Mouse (Mus musculus): ENCODE measurements around the gene Nedd9. TPM values are rescaled to one million over a fixed set of nuclear protein-coding genes. Genes with fewer than 3 reads are reported as not detected.
"Not testable (repeated sequence)": the region's sequence is repeated elsewhere in the genome, so short reads cannot be mapped to it uniquely, and the experiment has no call there.

Gene Nedd9
- total RNA-seq, 2 experiments from 2014 or later, result 8.7 to 19.7 TPM

DNA sequence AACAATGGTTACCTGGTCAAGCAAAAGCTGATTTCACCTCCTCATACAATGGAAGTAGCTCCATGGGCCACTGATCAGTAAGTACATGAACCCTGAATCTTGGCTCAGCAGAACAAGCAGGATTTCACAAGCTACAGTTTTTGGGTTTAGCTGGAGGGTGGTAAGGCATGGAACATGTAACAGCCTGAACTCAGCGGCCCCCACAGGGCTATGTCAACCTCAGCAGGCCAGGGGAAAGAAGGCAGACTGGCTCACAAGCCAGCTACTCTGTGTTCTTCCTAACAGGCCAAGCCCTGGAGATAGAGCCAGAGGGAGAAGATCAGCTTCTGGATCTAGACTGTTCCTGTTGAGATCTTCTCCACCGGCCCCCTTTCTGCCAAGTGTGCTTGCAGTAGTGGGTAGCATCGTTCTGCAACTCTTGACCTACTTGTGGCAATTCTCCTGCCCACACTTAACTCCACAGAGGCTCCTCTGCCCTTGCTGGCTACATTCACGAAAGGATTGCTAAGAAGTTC is 107.2 kb downstream of the Nedd9 start:
- no peak for ATAC-seq (replicated peaks; ENCODE audit: low FRiP score, poor library complexity, severe bottlenecking)

DNA sequence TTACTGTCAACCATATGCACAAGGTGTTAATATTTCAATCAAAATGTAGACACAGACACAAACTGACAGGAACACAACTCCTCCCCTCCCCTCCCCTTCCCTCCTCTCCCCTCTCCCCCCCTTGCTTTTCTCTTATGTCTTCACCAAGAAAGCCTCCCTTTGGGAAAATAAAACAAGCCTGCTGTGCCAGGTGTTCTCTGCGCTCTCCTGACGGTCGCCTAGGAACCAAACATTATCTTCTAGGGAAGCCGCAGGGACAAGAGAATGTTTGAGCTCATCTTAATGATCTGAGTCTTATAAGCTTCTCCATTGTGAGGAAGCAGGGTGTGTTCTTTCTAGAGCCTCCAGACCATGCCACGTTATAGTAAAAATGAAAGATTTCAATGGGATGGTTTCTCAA is 108.7 kb downstream of the Nedd9 start:
- ATAC-seq (replicated peaks; ENCODE audit: low FRiP score, poor library complexity, severe bottlenecking), result no peak

DNA sequence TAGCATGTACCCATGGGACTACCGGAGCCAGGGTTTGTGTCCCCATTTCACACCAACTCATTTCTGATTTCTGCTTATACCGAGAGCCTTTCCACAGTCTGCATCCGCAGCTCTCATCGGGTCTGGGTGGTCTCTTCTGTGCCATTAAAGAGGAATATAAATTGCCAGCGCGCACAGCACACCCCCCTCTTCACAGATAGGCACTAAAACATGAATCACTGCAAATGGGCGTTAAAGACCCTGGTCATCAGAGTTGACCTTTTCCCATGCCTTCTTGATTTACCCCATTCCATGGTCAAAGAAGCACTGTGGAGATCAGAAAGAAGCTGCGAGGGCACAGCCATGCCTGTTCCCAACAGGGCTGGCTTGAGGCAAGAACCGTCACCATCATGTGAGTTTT is 109.3 kb downstream of the Nedd9 start:
- no peak for ATAC-seq (replicated peaks; ENCODE audit: low FRiP score, poor library complexity, severe bottlenecking)

DNA sequence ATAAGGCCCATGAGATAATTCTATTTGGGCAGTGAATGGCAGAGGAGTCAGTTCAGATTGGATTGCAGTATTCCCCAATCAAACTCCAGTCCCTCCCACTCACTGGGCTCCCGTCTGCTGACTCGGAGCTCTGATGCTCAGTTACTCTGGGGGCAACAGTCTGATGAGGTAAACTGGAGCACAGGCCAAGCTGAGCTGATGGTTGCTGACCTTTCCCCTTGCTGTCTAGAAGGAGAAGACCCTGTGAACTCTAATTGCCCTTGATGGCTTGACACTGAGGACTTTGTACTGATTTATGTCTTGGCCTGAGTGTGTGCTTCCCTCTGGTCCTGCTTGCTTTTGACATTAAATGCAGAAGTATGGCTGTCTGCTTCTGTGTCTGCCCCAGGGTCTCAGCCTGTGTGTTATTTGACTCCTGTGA is 110.1 kb downstream of the Nedd9 start:
- no peak for ATAC-seq (replicated peaks; ENCODE audit: low FRiP score, poor library complexity, severe bottlenecking)

DNA sequence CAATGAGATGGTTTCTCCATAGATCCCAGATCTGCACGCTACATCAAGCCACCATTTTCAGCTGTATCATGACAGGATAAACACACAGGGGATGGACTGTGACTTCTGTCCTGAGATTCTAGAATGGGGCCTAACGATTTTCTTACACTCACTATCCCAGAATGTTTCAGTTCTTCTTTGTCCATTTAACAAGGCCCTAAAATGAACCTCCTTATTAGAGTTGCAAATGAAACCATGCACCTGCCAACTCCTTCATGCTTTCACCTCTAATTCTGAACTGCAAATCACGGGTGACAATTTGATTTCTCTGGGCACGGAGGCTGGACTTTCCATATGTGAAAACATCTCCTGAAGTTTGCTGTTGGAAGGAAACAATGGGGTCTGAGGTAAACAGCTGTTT is 111.1 kb downstream of the Nedd9 start:
- ATAC-seq (replicated peaks; ENCODE audit: low FRiP score, poor library complexity, severe bottlenecking), result no peak

DNA sequence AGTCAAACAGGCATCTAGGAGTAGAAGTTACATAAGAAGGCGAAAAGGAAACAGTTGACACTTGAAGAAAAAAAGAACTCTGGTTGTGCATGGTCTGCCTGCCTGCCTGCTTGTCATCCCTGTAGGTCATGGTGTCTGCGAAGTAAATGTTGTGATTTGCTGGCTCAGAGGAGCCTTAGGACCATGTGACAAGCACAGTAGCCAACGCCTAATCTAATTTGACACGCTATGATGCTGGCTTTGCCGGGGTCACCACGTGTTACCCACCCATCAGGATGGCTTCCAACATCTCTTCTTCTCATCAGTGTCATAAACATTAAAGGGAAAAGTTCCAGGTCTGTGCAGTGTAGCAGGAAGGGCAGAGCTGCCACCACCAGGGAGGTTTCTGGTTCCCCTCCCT is 111.5 kb downstream of the Nedd9 start:
- ATAC-seq (replicated peaks; ENCODE audit: low FRiP score, poor library complexity, severe bottlenecking), result no peak

DNA sequence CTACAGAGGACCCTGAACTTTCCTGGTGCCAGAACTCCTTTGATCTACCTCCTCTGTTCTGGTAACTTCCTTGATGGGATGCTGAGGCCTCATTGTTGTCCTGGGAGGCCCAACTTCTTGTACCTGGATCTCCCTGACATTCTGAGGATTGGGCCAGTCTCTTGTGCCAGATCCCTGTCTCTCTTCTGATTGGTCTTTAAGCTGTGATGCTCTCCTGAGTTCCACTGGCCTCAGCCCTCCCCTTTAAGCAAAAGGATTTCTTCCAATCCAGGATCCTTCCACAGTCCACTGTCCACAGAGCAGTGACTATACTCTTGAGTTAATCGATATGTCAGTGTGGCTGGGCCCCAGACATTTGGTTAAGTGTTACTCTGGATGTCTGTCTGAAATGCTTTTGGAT is 112.3 kb downstream of the Nedd9 start:
- ATAC-seq (replicated peaks; ENCODE audit: low FRiP score, poor library complexity, severe bottlenecking), result no peak

DNA sequence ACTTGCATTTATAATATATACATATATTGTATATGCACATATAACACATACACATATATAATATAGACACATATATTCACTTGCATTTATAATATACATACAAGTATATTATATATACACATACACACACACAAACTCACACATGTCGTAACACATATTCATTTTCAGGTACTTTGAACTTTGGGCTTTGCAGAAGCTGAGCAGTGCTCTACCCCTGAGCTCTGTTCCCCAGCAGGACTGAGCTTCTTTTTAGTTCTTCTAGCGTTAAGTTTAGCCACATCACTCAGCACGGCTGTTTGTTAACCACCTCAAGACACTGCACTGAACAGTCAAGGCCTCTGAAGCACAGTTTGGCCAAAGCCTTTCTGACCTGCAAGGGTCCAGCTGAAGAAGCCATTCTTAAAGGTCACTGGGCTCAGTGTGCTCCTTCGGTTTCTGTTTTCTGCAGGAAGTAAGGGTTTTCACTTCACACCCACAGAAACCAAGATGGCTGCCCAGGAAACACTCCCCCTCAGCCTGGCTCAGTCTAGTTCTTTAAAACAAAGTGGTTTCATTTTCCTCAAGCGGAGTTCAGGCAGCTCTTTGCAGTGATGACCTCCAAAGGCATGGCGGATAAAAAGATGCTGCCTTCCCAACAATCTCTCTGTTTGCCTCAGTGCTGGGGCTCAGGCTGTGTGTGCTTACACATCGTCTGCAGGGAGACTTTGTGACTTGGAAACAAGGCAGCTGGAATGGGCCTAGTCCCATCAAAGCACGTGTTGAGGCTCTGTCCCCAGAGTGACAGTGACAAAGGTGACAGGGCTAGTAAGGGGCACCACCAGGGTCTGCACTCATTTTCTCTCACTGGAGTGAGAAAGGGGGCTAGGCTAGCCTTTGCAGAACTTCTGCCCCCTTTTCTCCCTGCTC is 114.4 kb downstream of the Nedd9 start:
- no peak for ATAC-seq (replicated peaks; ENCODE audit: low FRiP score, poor library complexity, severe bottlenecking)

DNA sequence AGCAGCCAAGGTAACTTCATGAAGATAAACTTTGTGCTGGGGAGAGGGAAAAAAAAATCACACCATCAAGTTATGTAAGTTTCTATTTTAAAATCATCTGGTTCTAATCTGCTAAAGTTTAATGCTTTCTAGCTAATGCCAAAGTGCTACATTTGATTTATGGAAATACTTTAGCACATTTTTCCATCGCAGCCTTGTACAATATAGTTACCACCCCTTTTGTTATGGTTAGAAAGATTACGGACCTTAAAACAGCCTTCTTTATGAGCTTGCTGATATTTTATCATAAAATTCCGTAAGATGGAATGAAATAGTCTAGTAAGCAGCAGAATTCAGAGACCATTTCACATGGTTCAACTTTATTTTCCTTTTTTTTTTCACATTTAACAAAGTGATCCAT is 115.6 kb downstream of the Nedd9 start:
- ATAC-seq (replicated peaks; ENCODE audit: low FRiP score, poor library complexity, severe bottlenecking), result no peak

DNA sequence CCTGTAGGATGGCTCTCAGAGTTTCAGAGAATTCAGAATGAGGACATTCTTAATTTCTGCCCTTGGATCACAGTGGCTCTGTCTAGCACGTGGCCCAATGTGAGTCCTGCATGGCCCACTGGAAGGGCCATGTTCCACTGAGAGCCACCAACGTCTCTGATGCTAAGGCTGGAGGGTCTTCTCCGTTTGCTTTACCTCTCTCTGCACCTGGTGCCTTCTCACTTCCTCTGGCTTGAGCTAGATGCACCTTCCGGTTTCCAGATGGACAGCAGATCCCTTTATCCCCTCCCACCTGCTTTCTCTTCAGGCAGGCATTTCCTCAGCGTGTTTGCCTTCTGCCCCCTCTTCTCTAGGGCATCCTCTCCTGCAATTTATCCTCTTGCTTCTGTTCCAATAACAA is 118.5 kb downstream of the Nedd9 start:
- no peak for ATAC-seq (replicated peaks; ENCODE audit: low FRiP score, poor library complexity, severe bottlenecking)

DNA sequence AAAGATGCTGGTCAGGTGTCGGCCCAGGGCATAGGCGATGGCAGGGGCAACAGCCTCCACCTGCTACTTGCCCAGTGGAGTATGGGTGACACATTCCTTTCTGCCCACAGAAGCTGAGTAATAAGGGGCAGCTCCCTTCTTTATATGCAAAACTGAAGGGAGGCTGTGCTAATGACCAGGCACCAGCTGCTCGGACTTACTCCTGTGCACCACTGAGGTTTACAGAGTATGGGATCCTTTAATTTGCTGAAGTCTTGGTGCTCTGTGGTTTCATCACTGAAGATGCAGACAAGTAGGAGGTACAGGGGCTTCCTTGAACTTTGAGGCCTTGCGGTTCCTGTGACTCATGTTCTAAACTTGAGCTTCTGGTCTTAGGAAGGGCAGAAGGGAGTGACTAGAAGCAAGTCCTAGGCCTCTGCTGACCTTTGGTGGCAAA is 120.0 kb downstream of the Nedd9 start:
- no peak for ATAC-seq (replicated peaks; ENCODE audit: low FRiP score, poor library complexity, severe bottlenecking)

DNA sequence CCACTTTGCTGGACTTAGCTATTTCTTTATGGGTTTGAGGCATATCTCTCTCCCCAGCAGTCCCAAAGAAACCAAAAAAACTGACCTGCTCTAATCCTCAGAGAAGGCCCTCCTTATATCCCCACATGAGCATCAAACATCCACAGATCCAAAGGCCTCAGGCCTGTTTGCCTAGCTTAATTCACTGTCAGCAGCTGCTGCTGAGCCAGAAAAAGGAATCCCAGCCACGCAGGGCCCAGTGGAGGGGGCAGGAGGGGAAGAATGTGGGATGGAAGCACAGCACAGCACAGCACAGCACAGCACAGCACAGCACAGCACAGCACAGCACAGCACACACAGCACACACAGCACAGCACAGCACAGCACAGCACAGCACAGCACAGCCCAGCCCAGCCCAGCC is 120.6 kb downstream of the Nedd9 start:
- not testable (repeated sequence) for ATAC-seq (replicated peaks; ENCODE audit: low FRiP score, poor library complexity, severe bottlenecking)

DNA sequence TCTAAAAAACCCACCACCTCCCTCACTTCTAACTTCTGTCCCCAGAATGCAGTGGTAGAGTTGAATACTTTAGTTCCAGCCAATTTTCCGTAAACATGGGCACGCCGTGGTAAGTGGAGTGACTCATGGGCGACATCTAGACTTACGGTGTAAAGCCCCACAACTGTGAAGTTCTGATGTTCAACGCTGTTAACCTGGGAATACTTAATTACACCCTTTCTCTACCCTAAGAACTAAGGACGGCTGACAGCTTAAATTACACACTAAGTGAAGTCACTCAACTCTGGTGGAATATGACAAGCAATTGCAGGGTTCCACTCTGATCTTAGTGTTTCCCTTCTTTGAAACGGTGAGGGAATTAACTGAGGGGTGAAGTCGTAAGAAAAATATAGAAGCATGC is 122.9 kb downstream of the Nedd9 start:
- no peak for ATAC-seq (replicated peaks; ENCODE audit: low FRiP score, poor library complexity, severe bottlenecking)

DNA sequence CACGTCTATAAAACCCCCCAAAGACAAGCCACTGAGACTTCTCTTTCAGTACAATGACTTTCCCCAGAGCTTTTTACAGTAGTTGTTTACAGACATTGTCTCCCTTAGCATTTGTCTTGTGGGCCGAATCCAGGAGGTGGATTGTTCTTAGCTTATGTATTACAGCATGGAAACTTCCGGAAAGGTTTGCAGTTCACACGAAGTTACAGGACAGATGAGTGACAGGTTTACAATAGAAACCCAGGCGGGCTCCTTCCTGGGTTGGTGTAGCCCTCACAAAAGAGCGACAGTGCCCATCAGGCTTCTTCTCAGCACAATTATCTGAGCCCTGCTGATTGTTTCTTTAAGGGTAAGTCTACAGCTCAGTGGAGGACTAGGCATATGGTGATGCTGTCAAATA is 124.3 kb downstream of the Nedd9 start:
- ATAC-seq (replicated peaks; ENCODE audit: low FRiP score, poor library complexity, severe bottlenecking), result no peak

DNA sequence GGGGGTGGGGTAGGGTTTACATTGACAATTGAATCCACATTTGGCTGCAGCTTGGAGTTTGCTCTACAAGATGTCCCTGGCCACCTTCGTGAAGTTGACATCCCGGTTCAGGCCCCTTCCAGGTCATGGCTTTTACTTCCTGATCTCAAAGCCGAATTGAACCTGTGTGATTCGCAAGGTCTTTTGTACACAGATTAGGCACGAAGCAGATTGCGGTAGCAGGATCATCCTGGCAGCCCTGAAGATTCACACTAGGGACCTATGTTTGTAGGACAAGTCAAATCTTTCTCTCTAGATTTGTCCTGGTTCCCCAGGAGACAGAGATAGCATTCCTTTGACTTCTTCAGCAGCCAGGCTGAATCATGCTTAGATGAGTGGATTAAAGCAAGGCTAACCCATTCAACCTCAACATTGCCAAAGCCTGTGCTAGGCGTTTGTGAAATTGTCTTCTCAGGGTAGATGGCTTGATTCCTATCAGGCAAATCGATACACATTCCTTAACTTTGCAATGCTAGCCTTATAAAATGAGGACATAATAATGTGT is 126.8 kb downstream of the Nedd9 start:
- ATAC-seq (replicated peaks; ENCODE audit: low FRiP score, poor library complexity, severe bottlenecking), result no peak

DNA sequence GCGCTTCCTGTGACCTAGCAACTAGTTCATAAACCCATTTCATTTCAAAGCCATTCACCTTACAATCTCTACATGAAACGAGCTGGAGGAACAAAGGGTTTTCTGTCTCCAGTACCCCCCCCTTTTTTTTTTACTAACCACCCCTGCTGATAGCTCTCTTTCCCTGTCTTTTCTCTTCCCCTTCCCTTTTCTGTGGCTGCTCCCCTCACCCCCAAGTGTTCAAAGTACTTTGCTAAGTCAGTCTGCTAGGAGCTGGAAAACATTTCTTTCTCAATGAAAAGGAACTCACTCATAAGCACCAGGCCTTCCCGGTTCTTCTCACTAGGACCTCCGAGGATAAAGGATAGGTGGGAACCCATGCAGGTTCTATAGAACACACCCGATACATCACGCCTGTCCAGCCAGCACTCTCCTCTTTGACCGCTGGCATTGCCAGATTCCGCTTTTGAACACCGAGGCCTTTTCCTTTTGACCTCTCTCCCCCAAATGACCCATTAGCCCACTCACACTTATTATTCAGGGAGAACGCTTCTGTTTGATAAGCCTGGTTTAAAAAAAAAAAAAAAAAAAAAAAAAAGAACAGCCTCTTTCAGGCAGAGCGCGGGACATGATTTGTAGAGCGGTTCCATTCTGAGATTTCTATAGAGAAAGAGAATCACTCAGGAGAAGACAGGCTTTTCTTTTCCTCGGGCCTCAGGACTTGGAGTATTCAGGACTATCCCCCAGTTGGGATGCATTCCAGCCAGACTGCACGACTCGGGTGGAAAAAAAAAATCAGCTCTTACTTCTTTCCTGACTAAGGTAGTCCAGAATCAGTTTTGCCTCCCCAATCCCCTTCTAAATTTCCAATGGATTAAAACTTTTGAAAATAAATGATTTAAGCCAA is 127.6 kb downstream of the Nedd9 start:
- no peak for ATAC-seq (replicated peaks; ENCODE audit: low FRiP score, poor library complexity, severe bottlenecking)

DNA sequence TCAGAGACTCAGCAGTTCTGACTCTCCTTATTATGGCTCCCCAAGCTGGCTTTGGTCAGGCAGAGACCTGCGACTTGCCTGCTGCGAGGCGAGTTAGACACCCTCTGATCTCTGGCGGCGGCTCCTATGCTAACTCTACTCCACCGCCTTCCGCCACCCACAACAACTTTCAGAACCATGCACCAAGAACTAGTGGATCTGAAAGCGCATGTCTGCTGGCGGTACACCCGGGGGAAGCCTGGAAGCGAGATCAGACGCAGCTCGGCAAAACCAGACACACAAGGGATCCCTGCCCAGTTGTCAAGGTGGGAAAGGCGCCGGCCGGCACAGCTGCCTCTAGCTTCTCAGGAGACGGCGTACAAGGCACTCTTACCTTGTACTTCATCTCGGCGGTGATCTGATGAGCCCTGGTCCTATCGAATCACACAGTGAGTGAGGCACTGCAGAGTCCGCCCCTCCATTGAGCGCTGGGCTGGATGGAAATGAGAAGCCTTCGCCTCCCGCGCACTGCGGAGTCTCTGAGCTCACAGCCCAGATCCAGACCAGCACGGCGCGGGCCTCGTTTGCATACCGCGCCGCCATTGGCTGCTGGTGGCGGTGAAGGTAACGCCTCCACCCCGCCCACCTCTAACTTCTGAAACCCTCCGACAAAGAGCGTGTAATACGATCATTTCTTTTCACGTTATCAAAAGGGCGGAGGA is 128.5 kb downstream of the Nedd9 start:
- ATAC-seq (replicated peaks; ENCODE audit: low FRiP score, poor library complexity, severe bottlenecking), result peak; percentile 98

DNA sequence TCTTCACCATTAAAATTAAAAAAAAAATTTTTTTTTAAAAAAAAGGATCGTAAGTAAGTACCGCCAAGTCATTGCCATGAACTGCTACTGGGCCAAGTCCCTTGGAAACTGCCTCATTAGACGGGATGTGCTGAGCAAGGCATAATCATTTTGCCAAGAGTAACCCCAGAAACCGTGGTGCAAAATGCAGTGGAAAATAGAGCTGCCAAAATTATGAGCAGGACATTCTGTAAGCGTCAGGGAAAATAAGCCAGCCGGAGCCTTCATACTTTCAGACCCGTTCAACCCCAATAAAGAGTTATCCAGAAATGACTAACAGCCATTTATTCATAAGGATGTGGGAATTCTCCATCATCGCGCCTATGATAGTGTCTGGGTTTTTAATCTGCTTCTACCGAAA is 129.2 kb downstream of the Nedd9 start:
- ATAC-seq (replicated peaks; ENCODE audit: low FRiP score, poor library complexity, severe bottlenecking), result no peak

DNA sequence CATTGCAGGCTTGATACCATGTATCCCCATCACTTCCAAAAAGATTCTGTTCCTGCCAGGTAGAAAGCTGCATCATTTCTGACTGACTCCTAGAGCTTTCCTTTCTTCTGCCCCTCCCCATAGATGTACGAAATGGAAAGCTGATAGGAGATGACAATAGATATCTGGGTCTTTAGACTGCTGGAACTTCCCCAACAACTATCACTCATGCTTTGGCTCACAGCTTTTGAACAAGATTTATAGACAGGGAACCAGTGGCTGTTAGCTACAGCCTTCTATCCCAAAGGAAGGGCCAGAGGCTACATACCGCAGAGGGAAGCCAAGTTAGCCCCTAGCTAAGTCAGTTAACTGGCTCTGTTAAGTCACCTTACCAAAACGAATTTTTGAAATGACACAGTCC is 129.6 kb downstream of the Nedd9 start:
- no peak for ATAC-seq (replicated peaks; ENCODE audit: low FRiP score, poor library complexity, severe bottlenecking)

DNA sequence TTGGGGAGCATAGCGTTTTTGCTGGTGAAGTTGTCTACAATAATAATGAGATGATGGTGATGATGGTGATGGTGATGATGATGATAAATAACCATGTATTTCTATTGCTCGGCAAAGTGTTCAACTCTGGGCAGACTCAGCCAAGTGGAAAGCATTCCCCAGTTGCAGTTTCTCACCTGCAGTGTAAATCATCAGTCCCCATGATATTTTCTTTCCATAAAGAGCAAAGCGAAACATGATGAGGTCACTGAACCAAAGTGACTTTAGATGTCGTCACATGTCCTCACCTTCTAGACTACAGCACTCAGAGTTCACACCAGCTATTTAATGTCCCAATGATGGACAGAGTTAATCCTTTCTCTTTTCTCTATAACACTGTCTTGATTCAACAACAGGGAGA is 130.0 kb downstream of the Nedd9 start:
- no peak for ATAC-seq (replicated peaks; ENCODE audit: low FRiP score, poor library complexity, severe bottlenecking)

Measured in erythroid progenitor cell, adult 5-6 weeks (primary cell).